Mouse (Mus musculus) gastrocnemius, postnatal 25 days (tissue): ENCODE results near the gene Nav1. TPM values are rescaled to one million over a fixed set of nuclear protein-coding genes. Genes with fewer than 3 reads are reported as not detected.

Experiments used
- DNase-seq: peaks from one replicate; pipeline ENCODE4 v3.0.0; 2022
- total RNA-seq, 2 experiments: library from RNA; stranded (reverse); gene quantifications; 1 replicate in 1 of 2; 2 replicates in 1 of 2; pipeline ENCODE4 v1.2.3; 2021

The Nav1 gene
- total RNA-seq, 2 experiments from 2014 or later, result 7.9 to 11.1 TPM

GRCm38 (mm10) chr1:135548750-135549149 is 58.3 kb downstream of the Nav1 start:
- peak; percentile 85 for DNase-seq

- DNase-seq, result no peak
Measured at GRCm38 (mm10) chr1:135546099-135546498, 61.0 kb downstream of the Nav1 start.

- peak; percentile 77 for DNase-seq
Measured at GRCm38 (mm10) chr1:135544504-135545146, 62.5 kb downstream of the Nav1 start.

- peak; percentile 66 for DNase-seq
Measured at GRCm38 (mm10) chr1:135542841-135543810, 64.0 kb downstream of the Nav1 start.

GRCm38 (mm10) chr1:135542080-135542479 is 65.0 kb downstream of the Nav1 start:
- DNase-seq, result no peak

- DNase-seq, result peak; percentile 64
Measured at GRCm38 (mm10) chr1:135540270-135540669, 66.8 kb downstream of the Nav1 start.

- DNase-seq, result no peak
Measured at GRCm38 (mm10) chr1:135538441-135539265, 68.4 kb downstream of the Nav1 start.

GRCm38 (mm10) chr1:135536822-135537221 is 70.3 kb downstream of the Nav1 start:
- DNase-seq, result no peak

- peak; percentile 55 for DNase-seq
Measured at GRCm38 (mm10) chr1:135536326-135536725, 70.8 kb downstream of the Nav1 start.

GRCm38 (mm10) chr1:135535256-135535655 is 71.8 kb downstream of the Nav1 start:
- peak; percentile 62 for DNase-seq

- DNase-seq, result no peak
Measured at GRCm38 (mm10) chr1:135534782-135535181, 72.3 kb downstream of the Nav1 start.

GRCm38 (mm10) chr1:135534070-135534469 is 73.0 kb downstream of the Nav1 start:
- DNase-seq, result no peak

GRCm38 (mm10) chr1:135532383-135532782 is 74.7 kb downstream of the Nav1 start:
- DNase-seq, result no peak

GRCm38 (mm10) chr1:135531981-135532380 is 75.1 kb downstream of the Nav1 start:
- DNase-seq, result no peak

GRCm38 (mm10) chr1:135531081-135531480 is 76.0 kb downstream of the Nav1 start:
- DNase-seq, result peak; percentile 88

- DNase-seq, result no peak
Measured at GRCm38 (mm10) chr1:135524518-135524860, 82.6 kb downstream of the Nav1 start.

- no peak for DNase-seq
Measured at GRCm38 (mm10) chr1:135523780-135524517, 83.1 kb downstream of the Nav1 start.

- no peak for DNase-seq
Measured at GRCm38 (mm10) chr1:135523344-135523743, 83.8 kb downstream of the Nav1 start.

GRCm38 (mm10) chr1:135520550-135521168 is 86.4 kb downstream of the Nav1 start:
- DNase-seq, result no peak

- no peak for DNase-seq
Measured at GRCm38 (mm10) chr1:135518661-135519060, 88.4 kb downstream of the Nav1 start.

- DNase-seq, result no peak
Measured at GRCm38 (mm10) chr1:135517469-135517868, 89.6 kb downstream of the Nav1 start.
